Mouse (Mus musculus): Measurements from ENCODE around the gene Nif3l1.

DNA sequence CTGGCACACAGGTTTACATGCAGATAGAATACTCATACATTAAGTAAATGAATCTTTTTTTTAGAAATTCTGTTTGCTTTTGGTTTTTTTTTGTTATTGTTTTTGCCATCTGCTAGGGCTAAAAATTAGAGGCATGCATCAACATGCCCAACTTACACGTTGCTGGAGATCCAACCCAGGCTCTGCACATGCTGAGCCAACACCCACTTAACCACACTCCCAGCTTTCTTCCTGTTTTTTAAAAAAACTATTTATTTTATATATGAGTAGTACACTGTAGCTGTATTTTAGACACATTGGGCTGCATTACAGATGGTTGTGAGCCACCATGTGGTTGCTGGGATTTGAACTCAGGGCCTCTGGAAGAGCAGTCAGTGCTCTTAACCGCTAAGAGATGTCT lies 28.9 kb upstream of the Nif3l1 start:
- TF ChIP-seq EP300 (IDR thresholded peaks at IDR 0.05; ENCODE audit: insufficient read depth, low read depth, low read length): no peak
- TF ChIP-seq CTCF (IDR thresholded peaks at IDR 0.05; ENCODE audit: low read depth, low read length): no peak
- no peak for TF ChIP-seq POLR2A (IDR thresholded peaks at IDR 0.05; ENCODE audit: insufficient read depth, low read length)
